Mouse (Mus musculus) hindbrain, embryonic 13.5 days (tissue): Measurements from ENCODE around the gene Vmp1. TPM values are rescaled to one million over a fixed set of nuclear protein-coding genes. Genes with fewer than 3 reads are reported as not detected.

Experiments
- ATAC-seq: fragments of 200-750 bp; cut with Nextera tagmentation; 2 replicates; pipeline ENCODE4 v1.8.0; 2017; ENCODE audit warnings: moderate TSS enrichment; ENCODE audit not compliant: low FRiP score
- H3K27ac ChIP-seq: fragments of 300-500 bp; sonication (generic); 2 replicates; pipeline ENCODE4 v1.5.1; 2015; ENCODE audit warnings: inconsistent platforms, mild to moderate bottlenecking, moderate library complexity
- H3K27me3 ChIP-seq: fragments of 300-500 bp; sonication (generic); 2 replicates; pipeline ENCODE4 v1.6.1; 2015; ENCODE audit warnings: mild to moderate bottlenecking, inconsistent platforms
- H3K36me3 ChIP-seq: fragments of 300-500 bp; sonication (generic); 2 replicates; pipeline ENCODE4 v1.6.1; 2015; ENCODE audit warnings: mild to moderate bottlenecking, inconsistent platforms
- H3K4me1 ChIP-seq: fragments of 300-500 bp; sonication (generic); replicated peaks from 2 replicates; pipeline ENCODE4 v1.6.1; 2015; ENCODE audit warnings: inconsistent platforms
- H3K4me2 ChIP-seq: fragments of 300-500 bp; sonication (generic); 2 replicates; pipeline ENCODE4 v1.6.1; 2015; ENCODE audit warnings: inconsistent platforms, mild to moderate bottlenecking, moderate library complexity
- H3K4me3 ChIP-seq: fragments of 300-500 bp; sonication (generic); 2 replicates; pipeline ENCODE4 v1.5.1; 2015; ENCODE audit warnings: mild to moderate bottlenecking, inconsistent platforms
- H3K9ac ChIP-seq: fragments of 300-500 bp; sonication (generic); 2 replicates; pipeline ENCODE4 v1.6.1; 2015; ENCODE audit warnings: mild to moderate bottlenecking, inconsistent platforms
- H3K9me3 ChIP-seq: fragments of 300-500 bp; sonication (generic); 2 replicates; pipeline ENCODE4 v1.6.1; 2016; ENCODE audit warnings: inconsistent platforms
- WGBS: fragments of 180-500 bp; shearing (Covaris S2); methylation state at CpG from one replicate; pipeline ENCODE4 v1.1.7; 2015; 5-methylcytosine and 5-hydroxymethylcytosine counted together
- polyA plus RNA-seq: library from polyadenylated mRNA; unstranded; fragments of >200 nt; fragmentation: Nextera tagmentation; extraction: Ambion mirVana; gene quantifications from 2 replicates; pipeline ENCODE4 v1.2.1, GENCODE M21; 2015

The Vmp1 gene
- polyA plus RNA-seq, 1 experiment from 2014 or later: 106 TPM

- ATAC-seq: no peak
- Histone ChIP-seq H3K27me3 (no peaks in the 10 kb centered on the region), H3K9me3 (no peaks in the 10 kb centered on the region), H3K4me3 (no peak overlapping the region), H3K4me2 (no peak overlapping the region), H3K9ac (no peak overlapping the region), H3K27ac (no peak overlapping the region), H3K4me1 (no peaks in the 10 kb centered on the region), H3K36me3 (peaks cover 16% of the 10 kb centered on the region)
- 99% methylated on average over 3 of the region's 3 CpGs for WGBS
These were observed 79.3 kb downstream of the Vmp1 start for GRCm38 (mm10) chr11:86604289-86604688.

DNA sequence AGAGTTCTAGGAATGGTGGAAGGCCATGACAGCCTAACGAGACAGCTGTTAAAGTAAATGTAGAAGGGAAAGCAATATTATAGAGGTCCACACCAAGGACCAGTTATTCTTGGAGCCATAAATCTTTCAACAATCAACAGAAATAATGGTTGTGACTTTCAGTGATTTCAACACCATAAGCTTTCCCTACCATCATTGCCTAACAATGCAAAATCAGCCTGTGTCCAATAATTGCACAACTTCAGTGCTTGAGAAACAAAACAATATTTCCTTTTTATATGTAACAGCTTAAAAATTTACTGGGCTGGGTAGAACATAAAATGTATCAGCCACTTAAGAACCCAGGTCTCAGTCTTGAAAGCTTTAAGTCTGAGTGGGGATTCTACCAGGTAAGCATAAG, 79.9 kb downstream of the Vmp1 start:
- no peaks in the 10 kb centered on the region for H3K27me3 ChIP-seq
- peaks cover 16% of the 10 kb centered on the region for H3K36me3 ChIP-seq
- WGBS: 100% methylated on average over 1 of the region's 1 CpGs
- no peaks in the 10 kb centered on the region for H3K4me1 ChIP-seq
- no peak overlapping the region for H3K4me3 ChIP-seq
- no peaks in the 10 kb centered on the region for H3K9me3 ChIP-seq
- H3K27ac ChIP-seq: no peak overlapping the region
- H3K9ac ChIP-seq: no peak overlapping the region
- no peak overlapping the region for H3K4me2 ChIP-seq
- ATAC-seq: no peak

DNA sequence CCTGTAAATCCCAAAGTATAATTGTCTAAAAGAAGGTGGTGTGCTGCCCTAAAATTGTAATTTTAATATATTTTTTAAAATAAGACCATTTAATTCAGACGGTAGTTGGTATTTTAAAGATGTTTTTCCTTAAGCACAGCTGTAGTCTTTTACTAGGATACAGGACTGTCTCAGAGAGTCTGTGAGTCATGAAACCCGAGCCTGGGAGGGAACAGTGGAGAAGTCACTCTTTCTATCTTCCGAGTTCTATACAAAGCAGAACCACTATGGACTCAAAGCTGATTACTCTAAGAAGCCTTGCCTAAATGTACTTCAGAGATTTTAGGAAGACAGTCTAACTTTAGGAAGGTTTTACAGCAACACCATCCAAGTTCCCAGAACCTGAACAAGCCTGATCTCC, 81.5 kb downstream of the Vmp1 start:
- H3K4me1 ChIP-seq: no peaks in the 10 kb centered on the region
- H3K36me3 ChIP-seq: peaks cover 13% of the 10 kb centered on the region
- no peak overlapping the region for H3K27ac ChIP-seq
- 66% methylated on average over 3 of the region's 3 CpGs for WGBS
- H3K4me3 ChIP-seq: no peak overlapping the region
- H3K27me3 ChIP-seq: no peaks in the 10 kb centered on the region
- no peak for ATAC-seq
- no peaks in the 10 kb centered on the region for H3K9me3 ChIP-seq
- H3K9ac ChIP-seq: no peak overlapping the region
- H3K4me2 ChIP-seq: no peak overlapping the region

GRCm38 (mm10) chr11:86600209-86600557, 83.5 kb downstream of the Vmp1 start:
- Histone ChIP-seq H3K4me2 (no peak overlapping the region), H3K4me1 (no peaks in the 10 kb centered on the region), H3K27ac (no peak overlapping the region), H3K9me3 (no peaks in the 10 kb centered on the region), H3K36me3 (no peaks in the 10 kb centered on the region), H3K27me3 (no peaks in the 10 kb centered on the region), H3K9ac (no peak overlapping the region), H3K4me3 (no peak overlapping the region)
- ATAC-seq: no peak
- 96% methylated on average over 7 of the region's 7 CpGs for WGBS

GRCm38 (mm10) chr11:86599378-86600208, 84.0 kb downstream of the Vmp1 start:
- Histone ChIP-seq H3K4me1 (no peaks in the 10 kb centered on the region), H3K27ac (no peak overlapping the region), H3K27me3 (no peaks in the 10 kb centered on the region), H3K4me3 (no peak overlapping the region), H3K36me3 (no peaks in the 10 kb centered on the region), H3K4me2 (no peak overlapping the region), H3K9ac (no peak overlapping the region), H3K9me3 (no peaks in the 10 kb centered on the region)
- ATAC-seq: no peak
- 77% methylated on average over 4 of the region's 4 CpGs for WGBS

- no peak overlapping the region for H3K9ac ChIP-seq
- whole genome bisulfite sequencing: 83% methylated on average over 1 of the region's 1 CpGs
- no peaks in the 10 kb centered on the region for H3K36me3 ChIP-seq
- H3K27ac ChIP-seq: no peak overlapping the region
- peaks cover 10% of the 10 kb centered on the region for H3K4me1 ChIP-seq
- no peak overlapping the region for H3K4me3 ChIP-seq
- H3K9me3 ChIP-seq: no peaks in the 10 kb centered on the region
- ATAC-seq: no peak
- H3K27me3 ChIP-seq: no peaks in the 10 kb centered on the region
- no peak overlapping the region for H3K4me2 ChIP-seq
These were observed 85.1 kb downstream of the Vmp1 start for GRCm38 (mm10) chr11:86598572-86598971.

DNA sequence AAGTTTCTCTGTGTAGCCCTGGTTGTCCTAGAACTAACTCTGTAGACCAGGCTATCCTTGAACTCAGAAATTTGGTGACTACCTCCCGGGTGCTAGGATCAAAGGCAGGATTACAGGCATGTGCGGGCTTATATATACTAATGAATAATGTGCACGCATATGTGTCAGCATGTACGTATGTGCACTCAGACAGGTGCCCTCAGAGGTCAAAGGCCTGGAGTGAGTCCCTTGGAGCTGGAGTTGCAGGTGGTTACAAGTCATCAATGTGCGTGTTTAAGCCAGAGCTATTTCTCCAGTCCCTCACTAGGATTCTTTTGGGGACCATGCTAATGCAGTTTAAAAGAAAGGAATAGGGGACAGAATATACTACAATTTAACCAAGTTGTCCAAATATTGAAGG, 85.5 kb downstream of the Vmp1 start:
- Histone ChIP-seq H3K9me3 (no peaks in the 10 kb centered on the region), H3K4me1 (peaks cover 14% of the 10 kb centered on the region), H3K27me3 (no peaks in the 10 kb centered on the region), H3K4me2 (no peak overlapping the region), H3K4me3 (no peak overlapping the region), H3K27ac (no peak overlapping the region), H3K36me3 (no peaks in the 10 kb centered on the region), H3K9ac (no peak overlapping the region)
- WGBS: 94% methylated on average over 5 of the region's 5 CpGs
- no peak for ATAC-seq

DNA sequence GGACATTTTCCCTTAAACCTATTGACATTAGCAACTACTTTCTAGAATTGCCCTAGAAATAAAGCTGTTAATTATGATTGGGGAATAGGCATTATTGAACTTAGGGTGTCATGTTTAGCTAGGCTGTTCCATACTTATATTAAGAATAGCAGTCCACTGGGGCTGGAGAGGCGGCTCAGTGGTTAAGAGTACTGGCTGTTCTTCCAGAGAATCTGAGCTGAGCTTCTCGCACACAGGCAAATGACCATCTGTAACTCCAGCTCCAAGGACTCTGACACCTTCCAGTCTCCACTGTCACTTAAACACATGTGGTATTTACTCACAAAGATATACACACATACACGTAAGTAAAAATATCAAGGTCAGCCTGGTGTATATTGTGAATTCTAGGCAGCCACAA, 86.7 kb downstream of the Vmp1 start:
- H3K4me1 ChIP-seq: peaks cover 17% of the 10 kb centered on the region
- no peak overlapping the region for H3K9ac ChIP-seq
- WGBS: 99% methylated on average over 3 of the region's 3 CpGs
- H3K36me3 ChIP-seq: no peaks in the 10 kb centered on the region
- H3K9me3 ChIP-seq: no peaks in the 10 kb centered on the region
- H3K4me3 ChIP-seq: no peak overlapping the region
- H3K4me2 ChIP-seq: no peak overlapping the region
- ATAC-seq: no peak
- H3K27ac ChIP-seq: no peak overlapping the region
- no peaks in the 10 kb centered on the region for H3K27me3 ChIP-seq

DNA sequence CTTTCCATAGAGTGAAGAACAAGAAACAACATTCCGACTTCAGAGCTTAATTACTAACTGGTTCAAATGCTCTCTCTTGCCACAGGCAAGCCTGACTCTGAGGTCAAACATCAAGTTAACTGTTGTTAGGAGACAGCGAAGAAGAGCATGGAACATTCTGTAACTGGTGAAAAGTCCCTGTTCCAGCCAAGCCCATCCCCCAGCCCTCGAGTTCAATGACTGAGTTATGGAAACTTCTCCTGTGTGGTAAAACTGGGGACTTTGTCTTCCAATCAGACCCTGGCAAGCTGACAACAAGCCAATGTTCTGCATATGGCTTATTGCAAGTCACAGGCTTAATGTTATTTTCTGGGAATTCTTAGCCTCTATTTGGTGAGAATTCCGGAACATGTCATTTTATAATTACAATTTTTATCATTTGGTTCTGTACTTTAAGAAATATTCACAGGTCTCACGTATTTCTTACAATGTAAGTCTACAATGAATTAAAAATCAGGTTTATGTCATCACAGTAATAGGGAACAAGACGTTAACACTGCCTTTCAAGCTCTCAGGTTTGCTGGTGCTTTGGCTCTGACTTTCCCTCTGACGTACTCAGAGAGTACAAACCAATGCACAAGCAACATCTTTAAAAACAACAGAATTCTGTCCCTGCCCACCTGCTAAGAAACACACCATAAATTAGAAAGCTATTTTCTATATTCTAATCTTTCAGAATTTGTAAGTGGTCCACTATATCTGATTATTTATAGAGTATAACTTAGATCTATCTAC, 87.3 kb downstream of the Vmp1 start:
- no peaks in the 10 kb centered on the region for H3K36me3 ChIP-seq
- WGBS: 85% methylated on average over 7 of the region's 7 CpGs
- H3K4me1 ChIP-seq: peaks cover 17% of the 10 kb centered on the region
- no peaks in the 10 kb centered on the region for H3K9me3 ChIP-seq
- ATAC-seq: no peak
- no peaks in the 10 kb centered on the region for H3K27me3 ChIP-seq
- H3K4me2 ChIP-seq: no peak overlapping the region
- H3K27ac ChIP-seq: no peak overlapping the region
- H3K9ac ChIP-seq: no peak overlapping the region
- no peak overlapping the region for H3K4me3 ChIP-seq

DNA sequence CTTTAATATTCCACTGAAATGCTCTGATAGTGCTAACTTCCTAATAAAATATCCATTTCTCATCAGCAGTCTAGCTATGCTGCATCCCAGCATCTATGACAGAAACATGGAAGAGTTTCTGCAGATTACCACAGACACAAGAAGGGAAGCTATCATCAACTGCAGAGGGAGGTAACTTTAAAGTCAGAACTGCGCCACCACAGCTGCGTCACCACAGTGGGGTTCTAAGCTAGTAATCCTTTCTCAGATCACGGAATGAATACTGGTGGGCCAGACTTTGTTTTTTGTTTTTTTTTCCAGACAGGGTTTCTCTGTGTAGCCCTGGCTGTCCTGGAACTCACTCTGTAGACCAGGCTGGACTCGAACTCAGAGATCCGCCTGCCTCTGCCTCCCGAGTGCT, 88.3 kb downstream of the Vmp1 start:
- Histone ChIP-seq H3K27ac (no peak overlapping the region), H3K9ac (no peak overlapping the region), H3K36me3 (no peaks in the 10 kb centered on the region), H3K9me3 (no peaks in the 10 kb centered on the region), H3K4me2 (no peak overlapping the region), H3K4me1 (peaks cover 17% of the 10 kb centered on the region), H3K4me3 (no peak overlapping the region), H3K27me3 (no peaks in the 10 kb centered on the region)
- WGBS: 97% methylated on average over 6 of the region's 6 CpGs
- no peak for ATAC-seq

- no peaks in the 10 kb centered on the region for H3K27me3 ChIP-seq
- no peak for ATAC-seq
- H3K9ac ChIP-seq: no peak overlapping the region
- H3K4me3 ChIP-seq: no peak overlapping the region
- no peaks in the 10 kb centered on the region for H3K9me3 ChIP-seq
- no peaks in the 10 kb centered on the region for H3K36me3 ChIP-seq
- 82% methylated on average over 6 of the region's 6 CpGs for WGBS
- peaks cover 17% of the 10 kb centered on the region for H3K4me1 ChIP-seq
- H3K27ac ChIP-seq: 0 out of 2 replicates have a peak overlapping the region, but pooled peaks have one; percentile 3
- no peak overlapping the region for H3K4me2 ChIP-seq
These were observed 89.3 kb downstream of the Vmp1 start for GRCm38 (mm10) chr11:86594188-86594876.

GRCm38 (mm10) chr11:86593443-86593842, 90.2 kb downstream of the Vmp1 start:
- H3K27me3 ChIP-seq: no peaks in the 10 kb centered on the region
- H3K36me3 ChIP-seq: no peaks in the 10 kb centered on the region
- ATAC-seq: no peak
- 83% methylated on average over 5 of the region's 5 CpGs for WGBS
- no peak overlapping the region for H3K9ac ChIP-seq
- no peak overlapping the region for H3K4me2 ChIP-seq
- H3K4me3 ChIP-seq: no peak overlapping the region
- H3K4me1 ChIP-seq: peaks cover 17% of the 10 kb centered on the region
- 0 out of 2 replicates have a peak overlapping the region, but pooled peaks have one; percentile 3 for H3K27ac ChIP-seq
- H3K9me3 ChIP-seq: no peaks in the 10 kb centered on the region
